Comparison of ENCODE assay signal across 8 mouse cellular contexts in genomic region chr2:11099834-11100622, GRCm38 (mm10).
DNase-seq lines count a peak whose midpoint lies in the region; ATAC-seq and TF ChIP-seq lines count a peak whose summit lies in the region.
"Not testable (repeated sequence)": the region's sequence is repeated elsewhere in the genome, so short reads cannot be mapped to it uniquely, and the experiment has no call there.

No protein-coding gene starts in this region.

- H3K4me3 ChIP-seq in forebrain, embryonic 13.5 days: peak overlapping the region; percentile 21
- H3K4me3 ChIP-seq in hindbrain, embryonic 11.5 days (ENCODE audit: low read depth, low read length): not testable (repeated sequence)
- 0 out of 2 replicates have a peak overlapping the region, but pooled peaks have one; percentile 16 for H3K4me3 ChIP-seq in kidney, postnatal 0 days (replicated peaks; ENCODE audit: low read depth, low read length)
- peak overlapping the region; percentile 22 for H3K4me3 ChIP-seq in lung, embryonic 14.5 days (ENCODE audit: low read depth, low read length)
- H3K4me3 ChIP-seq in midbrain, postnatal 0 days (ENCODE audit: low read depth, low read length): peak overlapping the region; percentile 29
- peak overlapping the region; percentile 19 for H3K4me3 ChIP-seq in stomach, embryonic 14.5 days (ENCODE audit: low read depth, low read length)

- not testable (repeated sequence) for H3K9ac ChIP-seq in forebrain, embryonic 13.5 days; hindbrain, embryonic 11.5 days (ENCODE audit: low read depth, low read length); kidney, postnatal 0 days (ENCODE audit: low read depth, low read length); lung, embryonic 14.5 days; midbrain, postnatal 0 days (replicated peaks; ENCODE audit: low read length, poor library complexity, severe bottlenecking)
- 0 out of 2 replicates have a peak overlapping the region, but pooled peaks have one; percentile 10 for H3K9ac ChIP-seq in stomach, embryonic 14.5 days (replicated peaks; ENCODE audit: low read depth, low read length)

- peak; percentile 87 for ATAC-seq in forebrain, embryonic 13.5 days
- ATAC-seq in hindbrain, embryonic 11.5 days (ENCODE audit: low FRiP score): peak; percentile 84
- ATAC-seq in kidney, postnatal 0 days (replicated peaks; ENCODE audit: low FRiP score, low read depth): not testable (repeated sequence)
- peak; percentile 77; the same call in 1 of the 2 replicates for ATAC-seq in lung, embryonic 14.5 days (ENCODE audit: insufficient read depth)
- peak; percentile 52 for ATAC-seq in midbrain, postnatal 0 days (ENCODE audit: low FRiP score)
- ATAC-seq in stomach, embryonic 14.5 days (ENCODE audit: insufficient number of reproducible peaks, insufficient read depth, low FRiP score, low read depth): 0 out of 2 replicates have a peak, but pooled peaks have one; percentile 53

- H3K4me2 ChIP-seq in forebrain, embryonic 13.5 days: peak overlapping the region; percentile 55
- peak overlapping the region; percentile 12; the same call in 1 of the 2 replicates for H3K4me2 ChIP-seq in hindbrain, embryonic 11.5 days (replicated peaks; ENCODE audit: low read depth, low read length)
- peak overlapping the region; percentile 52 for H3K4me2 ChIP-seq in kidney, postnatal 0 days (ENCODE audit: low read length)
- H3K4me2 ChIP-seq in lung, embryonic 14.5 days: peak overlapping the region; percentile 55
- H3K4me2 ChIP-seq in midbrain, postnatal 0 days (ENCODE audit: low read depth, low read length, poor library complexity, severe bottlenecking): peak overlapping the region; percentile 44
- peak overlapping the region; percentile 39 for H3K4me2 ChIP-seq in stomach, embryonic 14.5 days (replicated peaks; ENCODE audit: low read depth, low read length)

- not testable (repeated sequence) for H3K27ac ChIP-seq in forebrain, embryonic 13.5 days; hindbrain, embryonic 11.5 days (ENCODE audit: low read depth, low read length); kidney, postnatal 0 days; lung, embryonic 14.5 days (ENCODE audit: low read depth); midbrain, postnatal 0 days (ENCODE audit: low read depth, low read length); stomach, embryonic 14.5 days (ENCODE audit: low read length)

- not testable (repeated sequence) for TF ChIP-seq CTCF in brain, embryonic 14.5 days (IDR thresholded peaks at IDR 0.05; ENCODE audit: borderline replicate concordance, extremely low read depth, insufficient read depth, insufficient read length); kidney, postnatal 0 days (IDR thresholded peaks at IDR 0.05; ENCODE audit: low read depth); lung, embryonic 14.5 days (IDR thresholded peaks at IDR 0.05; ENCODE audit: low read depth); midbrain, postnatal 0 days (IDR thresholded peaks at IDR 0.05)

- H3K27me3 ChIP-seq in forebrain, embryonic 13.5 days; hindbrain, embryonic 11.5 days (ENCODE audit: control insufficient read depth, insufficient read depth, low read length); kidney, postnatal 0 days (ENCODE audit: insufficient read depth, low read length); lung, embryonic 14.5 days (ENCODE audit: insufficient read depth, low read length); midbrain, postnatal 0 days (ENCODE audit: insufficient read depth, low read length); stomach, embryonic 14.5 days (ENCODE audit: control insufficient read depth, insufficient read depth, low read length): not testable (repeated sequence)

- not testable (repeated sequence) for H3K4me1 ChIP-seq in forebrain, embryonic 13.5 days; hindbrain, embryonic 11.5 days (replicated peaks; ENCODE audit: control insufficient read depth, insufficient read depth, low read length); kidney, postnatal 0 days (replicated peaks; ENCODE audit: insufficient read depth, low read length); lung, embryonic 14.5 days (ENCODE audit: insufficient read depth); midbrain, postnatal 0 days (ENCODE audit: insufficient read depth, low read length); stomach, embryonic 14.5 days (ENCODE audit: control insufficient read depth, insufficient read depth, low read length)

- H3K9me3 ChIP-seq in forebrain, embryonic 13.5 days (replicated peaks); hindbrain, embryonic 11.5 days (ENCODE audit: control insufficient read depth, low read length); kidney, postnatal 0 days (replicated peaks; ENCODE audit: low read length); lung, embryonic 14.5 days (ENCODE audit: low read depth, low read length); midbrain, postnatal 0 days (ENCODE audit: low read length); stomach, embryonic 14.5 days (ENCODE audit: control insufficient read depth, low read depth, low read length): not testable (repeated sequence)

- WGBS in forebrain, embryonic 13.5 days: 44% methylated on average over 34 of the region's 34 CpGs
- WGBS in hindbrain, embryonic 11.5 days: 46% methylated on average over 27 of the region's 34 CpGs
- WGBS in kidney, postnatal 0 days: 45% methylated on average over 34 of the region's 34 CpGs
- 24% methylated on average over 33 of the region's 34 CpGs for WGBS in lung, embryonic 14.5 days
- whole genome bisulfite sequencing in midbrain, postnatal 0 days: 42% methylated on average over 30 of the region's 34 CpGs
- 40% methylated on average over 34 of the region's 34 CpGs for WGBS in stomach, embryonic 14.5 days

- DNase-seq in CD4-positive helper T cell, adult 2 months (ENCODE audit: low read depth, low spot score): peak; percentile 76
- DNase-seq in brain, embryonic 14.5 days (ENCODE audit: low read depth): peak; percentile 80
- peak; percentile 55 for DNase-seq in hindbrain, embryonic 11.5 days (ENCODE audit: low spot score)
- peak; percentile 44 for DNase-seq in kidney, postnatal 0 days (ENCODE audit: low spot score)
- peak; percentile 68 for DNase-seq in lung, embryonic 14.5 days
- DNase-seq in midbrain, postnatal 0 days (ENCODE audit: low spot score): peak; percentile 18

- TF ChIP-seq POLR2A in brain, embryonic 14.5 days (IDR thresholded peaks at IDR 0.05; ENCODE audit: borderline replicate concordance, extremely low read depth, insufficient read depth, insufficient read length, poor library complexity, severe bottlenecking): not testable (repeated sequence)

- not testable (repeated sequence) for H3K36me3 ChIP-seq in forebrain, embryonic 13.5 days (ENCODE audit: poor library complexity, severe bottlenecking); hindbrain, embryonic 11.5 days (ENCODE audit: control insufficient read depth, insufficient read depth, low read length); kidney, postnatal 0 days (ENCODE audit: insufficient read depth, low read length); lung, embryonic 14.5 days (ENCODE audit: insufficient read depth); midbrain, postnatal 0 days (ENCODE audit: insufficient read depth, low read length); stomach, embryonic 14.5 days (ENCODE audit: control insufficient read depth, insufficient read depth, low read length)

Comparison
In these comparisons a context has a peak if more than half of its experiments do, and no peak if none do; other contexts are left out.
1. DNase-seq: peak in every context shown above with its lines; median percentile 80 in brain, embryonic 14.5 days; 76 in CD4-positive helper T cell, adult 2 months; 68 in lung, embryonic 14.5 days; 55 in hindbrain, embryonic 11.5 days; 44 in kidney, postnatal 0 days; 18 in midbrain, postnatal 0 days.